Mouse (Mus musculus): Measurements from ENCODE around the gene Tcf7l1. TPM values are rescaled to one million over a fixed set of nuclear protein-coding genes. Genes with fewer than 3 reads are reported as not detected.
A peak's percentile ranks its signal among the peaks of the same experiment; 100 is the strongest.

The Tcf7l1 gene
- total and polyA plus RNA-seq, 2 experiments from 2014 or later: 4.0 to 9.1 TPM

DNA sequence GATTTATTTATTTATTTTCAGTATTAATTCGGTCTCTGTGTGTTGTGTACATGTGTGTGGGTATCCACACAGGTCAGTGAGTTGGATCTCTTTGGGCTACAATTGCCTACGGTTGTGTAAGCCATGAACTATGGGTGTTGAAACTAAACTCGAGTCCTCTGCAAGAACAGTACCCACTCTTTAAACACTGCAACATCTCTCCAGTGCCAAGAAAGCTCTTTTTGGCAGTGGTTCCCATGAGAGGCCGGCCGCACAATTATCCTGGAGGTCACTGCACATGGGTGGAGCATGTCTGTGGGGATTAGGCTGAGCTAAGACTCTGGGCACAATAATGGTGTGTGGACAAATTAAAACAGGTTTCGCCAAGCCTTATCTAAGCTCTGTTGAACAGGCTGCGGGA is 135.6 kb downstream of the Tcf7l1 start:
- H3K4me3 ChIP-seq (ENCODE audit: low read length): no peak overlapping the region
- H3K4me2 ChIP-seq (ENCODE audit: low read depth, low read length): no peak overlapping the region
- TF ChIP-seq CTCF (IDR thresholded peaks at IDR 0.05; ENCODE audit: low read depth): no peak
- H3K9me3 ChIP-seq (ENCODE audit: low read length): no peaks in the 10 kb centered on the region
- 0 out of 2 replicates have a peak, but pooled peaks have one; percentile 58 for ATAC-seq
- no peak overlapping the region for H3K27ac ChIP-seq
- DNase-seq (ENCODE audit: low spot score): peak; percentile 76
- no peak overlapping the region for H3K9ac ChIP-seq (replicated peaks; ENCODE audit: low read length)
- WGBS: 50% methylated on average over 7 of the region's 7 CpGs
- H3K27me3 ChIP-seq (ENCODE audit: insufficient read depth, low read length): no peaks in the 10 kb centered on the region
- no peaks in the 10 kb centered on the region for H3K36me3 ChIP-seq (ENCODE audit: insufficient read depth, low read length)
- 0 out of 2 replicates have a peak, but pooled peaks cover 10% of the 10 kb centered on the region for H3K4me1 ChIP-seq (ENCODE audit: insufficient read depth, low read length)

DNA sequence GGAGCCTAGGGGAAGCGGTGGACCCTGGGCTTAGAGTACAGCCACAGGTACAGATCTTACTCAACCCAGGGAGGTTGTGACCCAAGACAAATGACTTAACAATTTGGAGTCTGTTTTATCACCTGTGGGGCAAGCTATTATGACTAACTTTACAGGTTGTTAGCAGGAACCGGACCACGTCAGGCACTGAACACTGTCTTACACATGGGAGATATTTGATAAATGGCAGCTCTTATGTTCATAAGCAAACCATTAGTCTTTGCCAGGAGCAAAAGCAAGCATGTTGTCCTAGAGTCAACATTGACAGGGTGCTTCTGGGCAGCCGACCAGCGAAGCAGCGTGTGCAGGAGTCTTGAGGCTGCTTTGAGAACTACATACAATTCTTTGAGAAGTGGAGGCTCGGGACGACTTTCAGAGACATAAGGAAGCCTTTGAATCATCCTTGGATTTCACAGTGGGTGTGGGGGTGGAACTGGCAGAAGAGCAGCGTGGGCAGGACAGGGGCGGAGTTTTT is 138.7 kb downstream of the Tcf7l1 start:
- DNase-seq (ENCODE audit: low spot score) (peak; percentile 44), ATAC-seq (no peak)
- H3K4me3 ChIP-seq (ENCODE audit: low read length): no peak overlapping the region
- H3K27ac ChIP-seq: no peak overlapping the region
- no peak for TF ChIP-seq CTCF (IDR thresholded peaks at IDR 0.05; ENCODE audit: low read depth)
- H3K27me3 ChIP-seq (ENCODE audit: insufficient read depth, low read length): no peaks in the 10 kb centered on the region
- no peaks in the 10 kb centered on the region for H3K36me3 ChIP-seq (ENCODE audit: insufficient read depth, low read length)
- WGBS: 62% methylated on average over 10 of the region's 10 CpGs
- H3K9ac ChIP-seq (replicated peaks; ENCODE audit: low read length): no peak overlapping the region
- no peaks in the 10 kb centered on the region for H3K9me3 ChIP-seq (ENCODE audit: low read length)
- H3K4me2 ChIP-seq (ENCODE audit: low read depth, low read length): no peak overlapping the region
- H3K4me1 ChIP-seq (ENCODE audit: insufficient read depth, low read length): 0 out of 2 replicates have a peak, but pooled peaks cover 7% of the 10 kb centered on the region

DNA sequence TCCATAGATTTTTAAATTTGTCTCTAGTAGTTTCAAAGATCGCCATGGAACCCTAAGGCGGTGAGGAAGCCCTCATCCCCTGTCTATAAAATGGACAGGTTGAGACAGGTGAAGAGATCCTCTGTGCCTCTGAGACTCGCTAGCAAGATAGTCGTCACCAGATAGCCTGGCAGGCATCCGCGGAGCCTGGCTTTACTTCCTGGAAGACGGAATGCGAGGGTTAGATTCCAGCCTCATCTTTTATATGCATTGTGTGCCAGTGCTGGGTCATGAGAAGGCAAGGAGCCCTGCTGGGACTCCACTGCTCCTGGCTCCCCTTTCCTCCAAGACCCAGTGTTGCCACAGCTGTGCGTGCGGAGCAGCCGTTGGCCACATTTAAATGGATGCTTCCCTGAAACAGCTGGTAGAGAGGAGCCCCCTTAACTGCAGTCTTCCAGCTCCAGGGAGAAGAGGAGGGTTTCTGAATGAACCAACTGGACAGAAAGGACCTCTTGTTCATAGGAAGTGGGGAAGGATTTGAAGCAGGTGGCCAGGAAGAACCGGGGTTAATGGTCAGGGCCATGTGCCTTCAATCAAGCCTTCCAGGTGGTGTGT is 141.0 kb downstream of the Tcf7l1 start:
- no peak overlapping the region for H3K9ac ChIP-seq (replicated peaks; ENCODE audit: low read length)
- no peaks in the 10 kb centered on the region for H3K9me3 ChIP-seq (ENCODE audit: low read length)
- H3K36me3 ChIP-seq (ENCODE audit: insufficient read depth, low read length): no peaks in the 10 kb centered on the region
- WGBS: 50% methylated on average over 12 of the region's 12 CpGs
- H3K27me3 ChIP-seq (ENCODE audit: insufficient read depth, low read length): no peaks in the 10 kb centered on the region
- H3K4me3 ChIP-seq (ENCODE audit: low read length): no peak overlapping the region
- H3K4me2 ChIP-seq (ENCODE audit: low read depth, low read length): no peak overlapping the region
- DNase-seq (ENCODE audit: low spot score) (no peak), ATAC-seq (no peak)
- no peak overlapping the region for H3K27ac ChIP-seq
- 0 out of 2 replicates have a peak, but pooled peaks cover 3% of the 10 kb centered on the region for H3K4me1 ChIP-seq (ENCODE audit: insufficient read depth, low read length)
- TF ChIP-seq CTCF (IDR thresholded peaks at IDR 0.05; ENCODE audit: low read depth): no peak

DNA sequence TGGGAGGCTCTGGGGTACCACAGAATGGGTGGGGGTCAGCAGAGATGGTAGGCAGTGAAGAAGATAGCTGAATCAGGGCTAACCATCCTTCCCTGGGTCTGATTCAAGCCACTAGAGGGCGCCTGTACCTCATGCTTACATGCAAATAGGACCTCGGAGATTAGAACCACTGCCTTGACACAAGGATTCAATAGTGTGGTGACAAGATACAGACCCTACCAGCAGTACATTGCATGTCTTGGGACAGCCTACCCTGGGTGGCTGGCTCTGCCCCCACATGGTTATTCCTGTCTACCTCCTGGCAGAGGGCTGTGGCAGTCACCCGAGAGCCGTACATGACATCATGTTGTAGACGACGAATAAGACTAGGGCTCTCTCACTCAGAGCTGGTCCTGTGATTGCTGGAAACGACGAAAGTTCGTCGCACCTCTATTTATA is 141.7 kb downstream of the Tcf7l1 start:
- 58% methylated on average over 10 of the region's 10 CpGs for WGBS
- Histone ChIP-seq H3K4me1 (ENCODE audit: insufficient read depth, low read length) (0 out of 2 replicates have a peak, but pooled peaks cover 3% of the 10 kb centered on the region), H3K27me3 (ENCODE audit: insufficient read depth, low read length) (no peaks in the 10 kb centered on the region), H3K4me3 (ENCODE audit: low read length) (no peak overlapping the region), H3K36me3 (ENCODE audit: insufficient read depth, low read length) (no peaks in the 10 kb centered on the region), H3K9ac (replicated peaks; ENCODE audit: low read length) (no peak overlapping the region), H3K4me2 (ENCODE audit: low read depth, low read length) (no peak overlapping the region), H3K27ac (no peak overlapping the region), H3K9me3 (ENCODE audit: low read length) (no peaks in the 10 kb centered on the region)
- peak; percentile 92 for TF ChIP-seq CTCF (IDR thresholded peaks at IDR 0.05; ENCODE audit: low read depth)
- ATAC-seq: peak; percentile 75
- DNase-seq (ENCODE audit: low spot score): peak; percentile 89

DNA sequence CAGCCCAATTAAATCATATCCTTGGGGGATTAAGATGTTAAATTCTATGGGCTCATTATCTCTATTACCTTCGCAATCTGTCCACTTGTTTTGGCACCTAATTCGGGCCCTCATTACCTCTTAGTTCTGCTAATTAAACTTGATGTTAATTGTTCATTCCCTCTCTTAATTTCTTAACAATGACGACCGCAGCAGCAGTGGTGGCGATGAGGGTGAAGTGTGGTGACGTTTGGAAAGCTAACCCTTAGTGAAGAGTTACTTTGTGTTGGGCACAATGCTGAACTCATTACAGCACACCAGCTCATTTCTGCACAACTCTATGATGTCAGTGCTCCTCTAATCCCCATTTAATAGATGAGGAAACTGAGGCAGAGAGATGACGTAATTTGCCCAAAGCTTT is 143.7 kb downstream of the Tcf7l1 start:
- H3K27me3 ChIP-seq (ENCODE audit: insufficient read depth, low read length): no peaks in the 10 kb centered on the region

DNA sequence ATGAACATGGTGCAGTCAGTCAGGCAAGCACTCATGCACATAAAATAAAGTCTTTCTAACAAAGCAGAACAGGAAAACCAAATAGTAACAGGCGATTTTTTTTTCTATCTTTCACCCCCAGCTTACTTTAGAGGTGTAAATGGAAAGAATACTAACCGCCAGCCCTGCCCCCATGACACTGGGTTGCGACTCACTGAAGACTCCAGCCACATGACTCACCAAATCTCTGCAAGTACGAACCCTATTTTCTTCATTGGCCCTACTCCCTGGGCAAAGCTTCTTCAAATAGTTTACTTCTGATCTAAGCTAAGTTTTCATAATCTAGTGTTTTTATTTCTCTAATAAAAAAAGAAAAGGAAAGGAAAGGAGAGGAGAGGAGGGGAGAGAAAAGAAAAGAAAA is 144.5 kb downstream of the Tcf7l1 start:
- DNase-seq (ENCODE audit: low spot score): no peak
- Histone ChIP-seq H3K9me3 (ENCODE audit: low read length) (no peaks in the 10 kb centered on the region), H3K4me1 (ENCODE audit: insufficient read depth, low read length) (no peaks in the 10 kb centered on the region), H3K36me3 (ENCODE audit: insufficient read depth, low read length) (no peaks in the 10 kb centered on the region), H3K27me3 (ENCODE audit: insufficient read depth, low read length) (no peaks in the 10 kb centered on the region), H3K9ac (replicated peaks; ENCODE audit: low read length) (no peak overlapping the region), H3K4me3 (ENCODE audit: low read length) (no peak overlapping the region), H3K4me2 (ENCODE audit: low read depth, low read length) (no peak overlapping the region), H3K27ac (no peak overlapping the region)
- no peak for TF ChIP-seq CTCF (IDR thresholded peaks at IDR 0.05; ENCODE audit: low read depth)
- no peak for ATAC-seq
- WGBS: 81% methylated on average over 4 of the region's 4 CpGs

More for the DNA sequence above, 143.7 kb downstream of the Tcf7l1 start:
- no peak overlapping the region for H3K4me2 ChIP-seq (ENCODE audit: low read depth, low read length)
- no peak for TF ChIP-seq CTCF (IDR thresholded peaks at IDR 0.05; ENCODE audit: low read depth)
- H3K27ac ChIP-seq: no peak overlapping the region
- H3K4me1 ChIP-seq (ENCODE audit: insufficient read depth, low read length): 0 out of 2 replicates have a peak, but pooled peaks cover 3% of the 10 kb centered on the region
- DNase-seq (ENCODE audit: low spot score): no peak
- H3K36me3 ChIP-seq (ENCODE audit: insufficient read depth, low read length): no peaks in the 10 kb centered on the region
- H3K9ac ChIP-seq (replicated peaks; ENCODE audit: low read length): no peak overlapping the region
- no peak for ATAC-seq
- H3K4me3 ChIP-seq (ENCODE audit: low read length): no peak overlapping the region
- 72% methylated on average over 7 of the region's 7 CpGs for WGBS
- no peaks in the 10 kb centered on the region for H3K9me3 ChIP-seq (ENCODE audit: low read length)
